Mouse (Mus musculus) liver, embryonic 14.5 days (tissue): ENCODE measurements around the gene Hsdl2. TPM values are rescaled to one million over a fixed set of nuclear protein-coding genes. Genes with fewer than 3 reads are reported as not detected.
A peak's percentile ranks its signal among the peaks of the same experiment; 100 is the strongest.

Experiments used
- ATAC-seq: fragments of 200-750 bp; cut with Nextera tagmentation; 2 replicates; pipeline ENCODE4 v1.8.0; 2017; ENCODE audit warnings: moderate number of reproducible peaks, mild to moderate bottlenecking, moderate library complexity; ENCODE audit not compliant: insufficient read depth
- DNase-seq, 3 experiments: peaks; one replicate each; pipeline ENCODE4 v3.0.0-alpha.2; 2012 to 2013; ENCODE audit warnings: low read depth in 3 of 3, low spot score in 3 of 3
- H3K27ac ChIP-seq: fragments of 300-500 bp; sonication (generic); 2 replicates; pipeline ENCODE4 v1.5.1; 2014; ENCODE audit warnings: moderate library complexity, mild to moderate bottlenecking, control low read depth, inconsistent platforms
- H3K27me3 ChIP-seq: fragments of 300-500 bp; sonication (generic); 2 replicates; pipeline ENCODE4 v1.6.1; 2014; ENCODE audit warnings: mild to moderate bottlenecking, low read length, moderate library complexity; ENCODE audit not compliant: control insufficient read depth, insufficient read depth
- H3K36me3 ChIP-seq: fragments of 300-500 bp; sonication (generic); replicated peaks from 2 replicates; pipeline ENCODE4 v1.6.1; 2014; ENCODE audit warnings: low read depth; ENCODE audit not compliant: control insufficient read depth, insufficient read depth
- H3K4me1 ChIP-seq, 2 experiments: fragments of 200-500 bp in 1 of 2; fragments of 300-500 bp in 1 of 2; sonication (generic) in 1 of 2; replicated peaks; 2 replicates each; pipeline ENCODE4 v1.6.1; 2012 to 2014; ENCODE audit warnings: antibody characterized with exemption in 1 of 2, inconsistent platforms in 1 of 2, low read length in 1 of 2; ENCODE audit not compliant: control insufficient read depth in 2 of 2, insufficient read depth in 2 of 2
- H3K4me2 ChIP-seq: fragments of 300-500 bp; sonication (generic); 2 replicates; pipeline ENCODE4 v1.6.1; 2014; ENCODE audit warnings: low read depth, mild to moderate bottlenecking, control low read depth, moderate library complexity
- H3K4me3 ChIP-seq, 2 experiments: fragments of 200-500 bp in 1 of 2; fragments of 300-500 bp in 1 of 2; sonication (generic) in 1 of 2; 2 replicates each; pipeline ENCODE4 v1.5.1; 2012 to 2014; ENCODE audit warnings: low read depth in 2 of 2, low read length in 2 of 2, mild to moderate bottlenecking in 2 of 2, control low read depth in 1 of 2, inconsistent platforms in 1 of 2, moderate library complexity in 1 of 2; ENCODE audit not compliant: insufficient read depth in 1 of 2
- H3K9ac ChIP-seq: fragments of 300-500 bp; sonication (generic); replicated peaks from 2 replicates; pipeline ENCODE4 v1.6.1; 2014; ENCODE audit warnings: mild to moderate bottlenecking, control low read depth, moderate library complexity
- H3K9me3 ChIP-seq: fragments of 300-500 bp; sonication (generic); 2 replicates; pipeline ENCODE4 v1.6.1; 2016; ENCODE audit warnings: low read length, mixed read lengths; ENCODE audit not compliant: control insufficient read depth
- CTCF ChIP-seq: IDR thresholded peaks from 2 replicates; pipeline ENCODE4 v1.5.1; 2016; ENCODE audit warnings: antibody characterized with exemption, low read depth, control low read depth
- EP300 ChIP-seq: IDR thresholded peaks from 2 replicates; pipeline ENCODE4 v1.6.1; 2016; ENCODE audit warnings: antibody characterized with exemption, low read depth
- WGBS: fragments of 180-500 bp; shearing (Covaris S2); extraction: QIAGEN DNeasy Blood & Tissue Kit; methylation state at CpG from one replicate; pipeline ENCODE4 v1.1.7; 2014; ENCODE audit not compliant: insufficient replicate concordance; 5-methylcytosine and 5-hydroxymethylcytosine counted together
- polyA plus RNA-seq, 2 experiments: library from polyadenylated mRNA; depleted of rRNA in 1 of 2; stranded (reverse) in 1 of 2; unstranded in 1 of 2; fragments of >200 nt; fragmentation: Nextera tagmentation in 1 of 2; extraction: Ambion mirVana in 1 of 2; gene quantifications; 2 replicates each; pipeline versions ENCODE4 v1.2.1 to v1.2.3; 2012 to 2014

Hsdl2 gene
- polyA plus RNA-seq, 2 experiments: 10.4 to 16.3 TPM

- no peak overlapping the region for H3K4me2 ChIP-seq
- no peaks in the 10 kb centered on the region for H3K27me3 ChIP-seq
- no peaks in the 10 kb centered on the region for H3K9me3 ChIP-seq
- no peak overlapping the region for H3K27ac ChIP-seq
- DNase-seq (no peak), ATAC-seq (no peak)
- H3K36me3 ChIP-seq: no peaks in the 10 kb centered on the region
- H3K4me3 ChIP-seq: no peak overlapping the region
- peaks cover 3% of the 10 kb centered on the region in 2 experiments for H3K4me1 ChIP-seq
- 41% methylated on average over 2 of the region's 2 CpGs for WGBS
- H3K9ac ChIP-seq: no peak overlapping the region
- TF ChIP-seq EP300: no peak
- no peak for TF ChIP-seq CTCF
Measured at GRCm38 (mm10) chr4:59587215-59587871, 6.0 kb downstream of the Hsdl2 start.

GRCm38 (mm10) chr4:59587872-59588226 lies 6.5 kb downstream of the Hsdl2 start:
- H3K9me3 ChIP-seq: no peaks in the 10 kb centered on the region
- H3K4me2 ChIP-seq: no peak overlapping the region
- H3K36me3 ChIP-seq: no peaks in the 10 kb centered on the region
- TF ChIP-seq CTCF (no peak), EP300 (no peak)
- peaks cover 0 to under 1% of the 10 kb centered on the region in 2 experiments; a peak in 1 of 4 replicates for H3K4me1 ChIP-seq
- no peak for DNase-seq
- no peak overlapping the region for H3K27ac ChIP-seq
- no peak for ATAC-seq
- no peak overlapping the region for H3K4me3 ChIP-seq
- WGBS: 95% methylated on average over 1 of the region's 1 CpGs
- H3K9ac ChIP-seq: no peak overlapping the region
- no peaks in the 10 kb centered on the region for H3K27me3 ChIP-seq

- H3K4me2 ChIP-seq: no peak overlapping the region
- H3K27ac ChIP-seq: no peak overlapping the region
- no peaks in the 10 kb centered on the region for H3K4me1 ChIP-seq
- no peaks in the 10 kb centered on the region for H3K27me3 ChIP-seq
- TF ChIP-seq EP300 (no peak), CTCF (no peak)
- H3K9me3 ChIP-seq: no peaks in the 10 kb centered on the region
- no peaks in the 10 kb centered on the region for H3K36me3 ChIP-seq
- ATAC-seq (no peak), DNase-seq (no peak)
- H3K9ac ChIP-seq: no peak overlapping the region
- H3K4me3 ChIP-seq: no peak overlapping the region
- WGBS: 45% methylated on average over 2 of the region's 2 CpGs
Measured at GRCm38 (mm10) chr4:59594614-59595013, 13.3 kb downstream of the Hsdl2 start.

- no peak overlapping the region for H3K9ac ChIP-seq
- H3K9me3 ChIP-seq: no peaks in the 10 kb centered on the region
- DNase-seq (no peak), ATAC-seq (no peak)
- WGBS: 76% methylated on average over 2 of the region's 2 CpGs
- H3K4me1 ChIP-seq: no peaks in the 10 kb centered on the region
- no peaks in the 10 kb centered on the region for H3K27me3 ChIP-seq
- TF ChIP-seq CTCF (no peak), EP300 (no peak)
- H3K4me2 ChIP-seq: no peak overlapping the region
- H3K27ac ChIP-seq: no peak overlapping the region
- H3K4me3 ChIP-seq: no peak overlapping the region
- no peaks in the 10 kb centered on the region for H3K36me3 ChIP-seq
Measured at GRCm38 (mm10) chr4:59596556-59596955, 15.2 kb downstream of the Hsdl2 start.

GRCm38 (mm10) chr4:59602704-59603103 lies 21.3 kb downstream of the Hsdl2 start:
- H3K27me3 ChIP-seq: no peaks in the 10 kb centered on the region
- peaks cover 4% of the 10 kb centered on the region in 2 experiments; a peak in 2 of 4 replicates for H3K4me1 ChIP-seq
- TF ChIP-seq EP300 (no peak), CTCF (peak; percentile 44)
- no peak overlapping the region for H3K9ac ChIP-seq
- WGBS: 78% methylated on average over 4 of the region's 4 CpGs
- H3K9me3 ChIP-seq: no peaks in the 10 kb centered on the region
- no peak overlapping the region for H3K27ac ChIP-seq
- no peak for ATAC-seq
- no peak overlapping the region for H3K4me2 ChIP-seq
- H3K4me3 ChIP-seq: no peak overlapping the region
- no peak for DNase-seq
- H3K36me3 ChIP-seq: no peaks in the 10 kb centered on the region
